Mouse (Mus musculus) kidney, postnatal 4 days (tissue): Measurements from ENCODE around the gene Chd1l.

Experiments used
- DNase-seq, 2 experiments: peaks; one replicate each; pipeline ENCODE4 v3.0.0; 2021; ENCODE audit warnings: mixed read lengths in 2 of 2

The Chd1l gene

GRCm38 (mm10) chr3:97521946-97522731, 87.9 kb downstream of the Chd1l start:
- DNase-seq, result peak in 1 of 2 experiments; percentile 9

DNA sequence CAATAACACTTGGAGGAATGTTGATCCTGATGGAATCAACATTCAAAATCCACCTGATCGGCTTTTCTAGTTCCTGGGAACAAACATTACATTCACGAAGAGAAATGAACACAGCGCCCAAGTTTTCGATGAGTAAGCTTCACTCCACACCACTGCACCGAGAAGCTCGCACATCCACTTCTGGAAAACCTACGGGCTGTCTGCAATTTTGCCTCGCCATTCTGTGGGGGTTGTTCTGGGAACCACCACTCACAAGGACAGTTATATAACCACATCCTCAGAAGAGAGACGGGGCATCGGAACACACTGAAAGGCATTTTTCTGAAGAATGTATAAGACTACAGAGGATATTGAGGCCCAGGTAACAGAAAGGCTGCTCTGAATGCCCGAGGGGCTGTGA, 90.1 kb downstream of the Chd1l start:
- no peak for DNase-seq

GRCm38 (mm10) chr3:97512296-97512695, 97.7 kb downstream of the Chd1l start:
- no peak for DNase-seq
